Mouse (Mus musculus) adrenal gland, postnatal 4 days (tissue): Measurements from ENCODE around the gene Mid1ip1. TPM values are rescaled to one million over a fixed set of nuclear protein-coding genes. Genes with fewer than 3 reads are reported as not detected.

Experiments used
- DNase-seq, 2 experiments: peaks; one replicate each; pipeline ENCODE4 v3.0.0; 2021 to 2022; ENCODE audit warnings: low spot score in 2 of 2, mixed read lengths in 2 of 2
- long read RNA-seq, 2 experiments: library from polyadenylated mRNA; stranded (forward); transcript quantifications; one replicate each; pipeline ENCODE4 v2.0.0; 2021
- total RNA-seq, 2 experiments: library from RNA; stranded (reverse); gene quantifications; 2 replicates each; pipeline ENCODE4 v1.2.3; 2021

Gene Mid1ip1
- 10 to 100 TPM; 62.8 to 63.4 TPM for total RNA-seq
- long read RNA-seq, experiment 1, transcript Mid1ip1-201 (2 exons, 2,019 nt) = major isoform, 45 of 84 reads
- long read RNA-seq, experiment 1, transcript Mid1ip1-202 (2 exons, 2,022 nt) = minor isoform, 18 of 84 reads
- long read RNA-seq, experiment 1, partial matches to known transcripts = 0 of 84 reads
- long read RNA-seq, experiment 1, other reads (novel, unspliced or antisense) = 20 of 84 reads
- long read RNA-seq, experiment 2, transcript Mid1ip1-202 (2 exons, 2,022 nt) = minor isoform, 27 of 148 reads
- long read RNA-seq, experiment 2, transcript Mid1ip1-201 (2 exons, 2,019 nt) = major isoform, 94 of 148 reads
- long read RNA-seq, experiment 2, partial matches to known transcripts = 0 of 148 reads
- long read RNA-seq, experiment 2, other reads (novel, unspliced or antisense) = 25 of 148 reads

DNA sequence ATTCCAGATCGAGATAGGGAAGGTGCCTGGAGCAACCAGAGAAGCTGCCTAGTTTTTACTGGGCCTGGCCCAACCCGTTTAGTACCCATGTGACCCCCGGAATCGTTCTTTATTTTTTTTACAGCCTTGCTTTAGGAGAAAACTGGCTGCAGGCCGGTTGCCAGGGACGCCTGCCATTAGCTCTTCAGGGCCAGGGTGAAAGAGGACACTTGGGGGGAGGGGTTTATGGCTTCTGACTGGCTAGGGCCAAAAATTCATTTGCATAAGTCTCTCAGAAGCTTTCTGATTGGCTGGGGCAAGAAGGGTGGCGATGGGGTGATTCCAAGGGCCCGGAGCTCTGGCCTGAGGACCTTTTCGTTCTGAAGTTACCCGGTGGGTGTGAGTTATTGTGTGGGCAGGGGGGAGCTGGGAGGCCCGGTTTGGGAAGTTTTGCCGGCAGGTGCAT, at the start of gene Mid1ip1:
Gene Mid1ip1, plus strand, starts transcription at position 318 of the 445 bp plus-strand sequence.
- DNase-seq = peak; percentile 18 to 64

GRCm38 (mm10) chrX:10694455-10695180, 20.2 kb upstream of the Mid1ip1 start:
- DNase-seq = no peak

- no peak for DNase-seq
These were observed 8.1 kb upstream of the Mid1ip1 start for GRCm38 (mm10) chrX:10706728-10707127.

DNA sequence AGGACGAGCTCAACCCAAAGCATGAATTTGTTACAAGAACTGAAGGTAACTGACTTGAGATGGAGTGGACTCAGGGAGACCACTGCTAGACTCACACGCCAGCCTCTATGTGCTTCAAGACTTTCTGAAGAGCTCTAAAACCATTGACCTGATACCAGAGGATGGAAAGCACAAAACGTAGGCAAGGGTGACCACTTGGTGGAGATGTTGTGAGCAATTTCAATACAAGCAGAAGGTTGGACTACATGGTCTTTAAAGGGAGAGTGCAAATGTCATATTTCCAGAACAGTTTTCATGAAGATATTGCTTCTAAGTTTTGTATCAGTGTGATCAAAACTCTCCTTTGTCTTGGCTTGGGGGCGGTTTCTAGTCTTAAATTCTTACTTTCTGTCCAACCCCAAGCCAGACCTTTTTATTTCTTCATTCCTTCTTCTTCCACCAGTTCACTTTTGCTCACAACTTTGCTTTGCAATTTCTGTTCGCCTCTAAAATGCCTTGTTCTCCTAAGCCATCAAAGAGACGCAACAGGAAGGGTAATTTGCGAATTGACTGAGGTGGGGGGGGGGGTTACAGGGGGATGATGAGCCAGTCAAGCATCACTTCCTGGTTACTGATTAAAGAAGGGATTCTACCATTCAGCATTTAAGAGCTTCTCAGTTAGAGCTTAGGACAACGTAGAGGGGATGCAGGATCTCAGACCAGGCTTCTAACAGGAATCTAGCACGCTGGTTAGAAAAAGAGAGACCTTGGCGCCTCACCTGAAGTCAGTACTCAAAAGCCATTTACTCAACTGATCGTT, 775 bp upstream of the Mid1ip1 start:
- DNase-seq = no peak

DNA sequence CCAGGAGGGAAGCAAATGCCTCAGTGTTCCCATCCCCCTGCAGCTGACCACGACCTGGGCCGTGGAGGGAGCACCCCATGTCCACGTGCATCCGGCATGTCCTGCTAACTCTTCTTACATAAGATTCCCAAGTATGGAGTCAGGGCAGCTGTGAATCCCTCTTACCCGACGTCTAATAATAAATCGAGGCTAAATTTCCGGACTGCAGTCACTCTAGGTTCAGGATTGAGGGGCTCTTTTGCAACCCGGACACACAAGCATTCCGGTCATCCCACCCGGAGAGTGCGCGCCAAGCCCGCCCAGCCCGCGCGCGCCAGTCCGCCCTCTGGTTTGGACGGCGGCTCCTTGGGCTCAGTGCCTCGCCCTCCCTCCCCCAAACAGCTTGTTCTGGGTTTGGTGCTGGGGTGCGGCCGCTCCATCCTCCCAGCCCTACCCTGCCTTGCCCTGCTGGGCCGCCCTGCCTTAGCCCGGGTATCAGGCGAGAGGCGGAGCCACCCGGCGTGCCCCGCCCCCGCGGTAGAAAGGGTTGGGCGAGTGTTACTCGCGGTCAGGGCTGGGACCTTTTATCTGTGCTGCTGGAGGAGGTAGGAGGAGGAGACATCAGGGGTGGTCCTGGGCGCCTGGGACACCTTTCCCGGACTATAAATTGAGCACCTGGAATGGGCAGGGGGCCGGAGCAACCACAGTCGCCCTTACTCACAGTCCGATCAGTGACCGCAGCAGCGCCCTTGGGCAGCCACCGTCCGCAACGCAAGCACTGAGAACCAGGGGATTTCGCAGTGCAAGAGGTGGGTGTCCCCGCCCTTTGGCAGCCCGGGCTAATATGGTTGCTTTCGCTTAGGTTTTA, 2.3 kb downstream of the Mid1ip1 start:
- DNase-seq = peak; percentile 59 to 73

GRCm38 (mm10) chrX:10718021-10718837, 3.4 kb downstream of the Mid1ip1 start:
- peak in 1 of 2 experiments; percentile 6 for DNase-seq

- DNase-seq = peak; percentile 20 to 40
These were observed 4.2 kb downstream of the Mid1ip1 start for GRCm38 (mm10) chrX:10718838-10719539.

DNA sequence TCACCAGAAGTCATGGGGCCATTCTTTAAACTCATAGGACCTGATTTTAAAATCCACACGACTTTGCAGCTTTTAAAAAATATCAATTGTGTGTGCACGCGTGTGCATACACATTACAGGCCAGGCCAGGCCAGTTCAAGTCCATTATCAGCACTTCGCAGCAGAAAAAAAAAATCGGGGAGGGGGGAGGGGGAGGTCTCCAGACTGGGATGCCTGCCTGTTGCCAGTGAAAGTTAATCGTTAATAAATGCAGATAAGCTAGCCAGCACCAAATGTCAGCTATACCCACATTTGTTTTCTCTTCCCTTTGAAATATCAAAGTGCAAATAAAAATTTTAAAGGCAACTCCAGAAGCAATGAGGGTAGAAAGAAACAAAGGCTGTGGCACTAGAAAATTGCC, 5.6 kb downstream of the Mid1ip1 start:
- DNase-seq = no peak

GRCm38 (mm10) chrX:10724571-10724970, 9.8 kb downstream of the Mid1ip1 start:
- DNase-seq = no peak

GRCm38 (mm10) chrX:10729488-10729887, 14.7 kb downstream of the Mid1ip1 start:
- no peak for DNase-seq

DNA sequence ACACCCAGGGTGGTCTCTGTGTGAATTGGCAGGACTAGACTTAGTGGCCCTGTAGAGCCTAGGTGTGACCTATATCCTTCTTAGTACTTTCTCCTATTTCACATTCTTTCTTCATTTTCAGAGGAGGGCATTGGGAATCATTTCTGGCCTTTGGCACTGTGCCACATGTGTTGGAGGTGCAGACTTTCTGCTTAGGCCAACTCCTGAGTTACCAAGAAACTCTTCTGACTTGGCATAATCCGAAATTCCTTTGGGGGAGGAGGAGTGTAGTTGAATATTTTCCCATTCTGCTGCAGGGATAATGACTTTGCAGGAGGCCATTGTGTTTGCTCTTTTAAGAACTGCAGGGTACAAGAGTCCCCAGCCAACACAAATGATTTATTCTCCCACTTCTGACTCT, 19.6 kb downstream of the Mid1ip1 start:
- DNase-seq = no peak

DNA sequence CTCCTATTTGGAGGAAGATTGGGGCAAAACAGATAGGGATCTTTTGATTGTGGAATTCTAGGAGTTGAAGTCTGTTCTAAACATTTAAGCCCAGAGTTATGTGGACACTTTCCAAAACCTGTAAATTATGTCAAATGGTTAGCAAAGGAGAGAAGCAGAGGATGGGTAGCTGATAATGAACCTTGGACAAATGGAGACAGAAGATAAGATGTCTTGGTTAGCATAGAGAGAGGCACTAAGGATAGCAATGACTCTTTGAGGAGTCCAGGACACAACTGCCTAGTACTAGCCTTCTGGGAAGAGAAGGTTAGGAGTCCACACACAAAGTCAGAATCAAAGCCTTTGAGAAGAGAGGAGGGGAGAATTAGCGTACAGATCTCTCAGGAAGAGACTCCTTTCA, 20.1 kb downstream of the Mid1ip1 start:
- DNase-seq = no peak

- DNase-seq = no peak
These were observed 44.1 kb downstream of the Mid1ip1 start for GRCm38 (mm10) chrX:10758866-10759265.

DNA sequence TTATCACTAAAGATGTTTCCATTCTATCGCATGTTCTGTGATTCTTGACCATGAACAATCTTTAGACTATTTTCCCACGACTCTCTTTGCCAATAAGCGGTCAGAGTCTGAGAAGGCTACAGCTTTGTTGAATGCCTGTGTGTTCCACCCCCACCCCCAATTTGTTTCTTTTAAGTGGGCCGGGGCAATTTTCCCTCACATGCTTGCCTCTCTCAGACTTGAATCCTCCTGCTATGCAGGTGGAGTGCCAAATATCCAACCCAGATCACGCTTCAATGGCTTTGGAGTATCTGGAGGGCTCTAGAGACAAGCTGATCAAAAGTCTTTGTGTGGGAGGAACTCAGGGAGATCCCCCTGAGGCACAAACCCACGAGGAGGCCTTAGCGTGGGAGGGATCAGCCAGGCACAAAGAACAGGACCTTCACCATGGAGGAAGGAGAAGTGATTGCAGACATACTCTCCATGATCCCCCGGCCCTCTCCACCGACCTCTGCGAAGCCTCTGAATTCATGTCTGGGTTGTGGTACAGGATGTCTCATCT, 48.7 kb downstream of the Mid1ip1 start:
- no peak for DNase-seq

Other genes with a start within 250 kb of the Mid1ip1 start
- 100 to 1,000 TPM in 1 of 2 experiments, 10 to 100 TPM in 1; 97.5 to 104 TPM for gene Tspan7, start 229.9 kb upstream of the Mid1ip1 start, total RNA-seq